Mouse (Mus musculus) lung, adult 2 months (tissue): Measurements from ENCODE around the gene Reg4.
A peak's percentile ranks its signal among the peaks of the same experiment; 100 is the strongest.

Experiments used
- CTCF ChIP-seq: fragments of 200-500 bp; IDR thresholded peaks from 2 replicates; pipeline ENCODE4 v1.5.1; 2011; ENCODE audit warnings: mild to moderate bottlenecking, low read length, control low read depth; ENCODE audit not compliant: insufficient read depth
- POLR2A ChIP-seq: fragments of 200-500 bp; IDR thresholded peaks from 2 replicates; pipeline ENCODE4 v1.6.1; 2011; ENCODE audit warnings: low read depth, mild to moderate bottlenecking, control low read depth, low read length, borderline replicate concordance; ENCODE audit errors: extremely low read depth

GRCm38 (mm10) chr3:98280933-98281678 lies 59.1 kb downstream of the Reg4 start:
- TF ChIP-seq CTCF = peak; percentile 90
- no peak for TF ChIP-seq POLR2A
